Mouse (Mus musculus) MEL (cell line): ENCODE data around the gene Edrf1.

Experiments used
- CHD1 ChIP-seq: IDR thresholded peaks from 2 replicates; pipeline ENCODE4 v1.6.1; 2012; ENCODE audit warnings: low read depth, mild to moderate bottlenecking, inconsistent platforms, low read length, improper control_type of control experiment
- CTCF ChIP-seq, 3 experiments: IDR thresholded peaks in 2 of 3; conservative IDR thresholded peaks in 1 of 3; 2 replicates each; pipeline ENCODE4 v1.5.1; 2011 to 2012; ENCODE audit warnings: low read length in 3 of 3, low read depth in 2 of 3, mild to moderate bottlenecking in 2 of 3, improper control_type of control experiment in 1 of 3, inconsistent platforms in 1 of 3, mixed read lengths in 1 of 3, moderate library complexity in 1 of 3; ENCODE audit not compliant: control insufficient read depth in 1 of 3, insufficient read depth in 1 of 3, poor library complexity in 1 of 3, severe bottlenecking in 1 of 3
- EP300 ChIP-seq, 2 experiments: IDR thresholded peaks; 2 replicates each; pipeline ENCODE4 v1.6.1; 2011; ENCODE audit warnings: improper control_type of control experiment in 2 of 2, low read length in 2 of 2, low read depth in 1 of 2, mild to moderate bottlenecking in 1 of 2
- MAZ ChIP-seq: IDR thresholded peaks from 2 replicates; pipeline ENCODE4 v1.6.1; 2012; ENCODE audit warnings: low read depth, mild to moderate bottlenecking, inconsistent platforms, low read length, improper control_type of control experiment
- MEF2A ChIP-seq: IDR thresholded peaks from 2 replicates; pipeline ENCODE4 v1.6.1; 2014; ENCODE audit warnings: low read depth, mild to moderate bottlenecking, inconsistent platforms, low read length, improper control_type of control experiment; ENCODE audit not compliant: poor library complexity, insufficient replicate concordance, severe bottlenecking; ENCODE audit errors: extremely low read depth
- POLR2A ChIP-seq, 2 experiments: IDR thresholded peaks; 2 replicates each; pipeline ENCODE4 v1.6.1; 2011 to 2012; ENCODE audit warnings: low read length in 2 of 2, mild to moderate bottlenecking in 2 of 2, control low read depth in 1 of 2, improper control_type of control experiment in 1 of 2, low read depth in 1 of 2, moderate library complexity in 1 of 2; ENCODE audit not compliant: control insufficient read depth in 1 of 2, insufficient read depth in 1 of 2, poor library complexity in 1 of 2
- RCOR1 ChIP-seq: IDR thresholded peaks from 2 replicates; pipeline ENCODE4 v1.6.1; 2012; ENCODE audit warnings: low read depth, mild to moderate bottlenecking, inconsistent platforms, low read length, improper control_type of control experiment
- SIN3A ChIP-seq: IDR thresholded peaks from 2 replicates; pipeline ENCODE4 v1.6.1; 2012; ENCODE audit warnings: low read length, improper control_type of control experiment, inconsistent platforms
- TCF12 ChIP-seq: IDR thresholded peaks from 2 replicates; pipeline ENCODE4 v1.6.1; 2014; ENCODE audit warnings: low read depth, mild to moderate bottlenecking, inconsistent platforms, low read length, improper control_type of control experiment, moderate library complexity
- USF1 ChIP-seq: IDR thresholded peaks from 2 replicates; pipeline ENCODE4 v1.6.1; 2014; ENCODE audit warnings: low read depth, mild to moderate bottlenecking, inconsistent platforms, low read length, improper control_type of control experiment, moderate library complexity
- ZNF384 ChIP-seq: IDR thresholded peaks from 2 replicates; pipeline ENCODE4 v1.6.1; 2012; ENCODE audit warnings: low read depth, mild to moderate bottlenecking, inconsistent platforms, low read length, improper control_type of control experiment

GRCm38 (mm10) chr7:133612981-133613380 lies 24.4 kb upstream of the Edrf1 start:
- TF ChIP-seq EP300 (IDR thresholded peaks at IDR 0.05; ENCODE audit: low read depth in 1 of 2, low read length in 2 of 2) (no peak), TCF12 (no peak), USF1 (no peak), CHD1 (no peak), ZNF384 (no peak), MEF2A (no peak), MAZ (no peak), POLR2A (IDR thresholded peaks at IDR 0.05; ENCODE audit: control insufficient read depth in 1 of 2, insufficient read depth in 1 of 2, low read depth in 1 of 2, low read length in 2 of 2, poor library complexity in 1 of 2) (no peak), CTCF (IDR thresholded peaks at IDR 0.05 in 2 of 3, conservative IDR thresholded peaks at IDR 0.05 in 1 of 3; ENCODE audit: control insufficient read depth in 1 of 3, insufficient read depth in 1 of 3, low read depth in 2 of 3, low read length in 3 of 3, poor library complexity in 1 of 3, severe bottlenecking in 1 of 3) (no peak), SIN3A (no peak), RCOR1 (no peak)
